Mouse (Mus musculus) leukemia stem cell, adult 10-12 weeks (primary cell): ENCODE data around the gene Dlx3. TPM values are rescaled to one million over a fixed set of nuclear protein-coding genes. Genes with fewer than 3 reads are reported as not detected.

ENCODE experiments used
- polyA plus RNA-seq: library from polyadenylated mRNA; stranded (reverse); fragments of >175 nt; gene quantifications from 2 replicates; pipeline ENCODE4 v1.2.3, GENCODE M21; 2012; ENCODE audit warnings: low replicate concordance

Dlx3 gene
- polyA plus RNA-seq = not detected in 2 replicates

DNA sequence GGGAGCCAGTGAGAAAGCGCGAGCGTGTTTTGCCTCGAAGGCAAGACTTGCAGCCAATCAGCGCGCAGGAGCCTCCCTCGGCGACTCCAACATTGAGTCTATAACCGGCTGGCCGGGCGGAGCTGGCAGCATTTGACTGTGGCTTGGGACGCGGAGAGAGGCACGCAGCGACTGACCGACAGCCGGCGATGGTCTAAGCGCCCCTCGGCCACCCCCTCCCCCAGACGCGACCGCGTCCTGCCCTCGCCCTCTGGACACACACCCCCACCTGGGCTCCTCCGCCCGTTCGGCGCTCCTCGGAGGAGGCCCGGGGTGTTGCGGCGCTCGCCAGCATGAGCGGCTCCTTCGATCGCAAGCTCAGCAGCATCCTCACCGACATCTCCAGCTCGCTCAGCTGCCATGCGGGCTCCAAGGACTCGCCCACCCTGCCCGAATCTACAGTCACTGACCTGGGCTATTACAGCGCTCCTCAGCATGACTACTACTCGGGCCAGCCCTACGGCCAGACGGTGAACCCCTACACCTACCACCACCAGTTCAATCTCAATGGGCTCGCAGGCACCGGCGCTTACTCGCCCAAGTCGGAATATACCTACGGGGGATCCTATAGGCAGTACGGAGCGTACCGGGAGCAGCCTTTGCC, at the start of gene Dlx3:
TSS of gene Dlx3 (plus strand) at position 130 of the 643 bp plus-strand sequence.

DNA sequence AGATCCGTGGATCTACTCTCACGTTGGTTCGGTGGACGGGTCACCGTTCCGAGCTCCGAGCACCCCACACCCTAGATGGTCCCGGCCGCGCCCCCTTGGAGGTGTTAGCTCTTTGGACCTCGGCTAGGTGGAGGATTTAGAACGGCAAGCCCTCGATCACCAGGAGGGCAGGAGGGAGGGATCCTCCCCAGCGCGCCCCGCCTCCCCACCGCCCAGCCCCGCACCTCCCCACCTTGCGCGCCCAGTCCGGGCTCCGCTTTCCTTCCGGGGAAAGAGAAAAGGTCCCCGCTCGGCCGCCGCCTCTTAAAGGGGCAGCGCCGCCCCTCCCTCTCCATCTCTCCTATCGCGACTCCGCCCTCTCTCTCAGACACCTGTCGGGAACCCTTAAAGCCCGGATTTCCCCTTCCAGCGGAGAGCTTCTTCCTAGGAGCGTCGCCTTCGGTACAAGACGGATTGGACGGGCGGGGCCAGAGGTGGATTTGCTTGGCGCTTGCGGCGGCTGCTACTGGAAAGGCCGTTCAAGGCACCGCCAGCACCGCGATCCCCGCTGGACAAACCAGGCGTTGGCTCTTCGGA, 43.3 kb upstream of the Dlx3 start, which contains the start of gene Itga3:
TSS of gene Itga3 (minus strand) at position 266 of the 576 bp plus-strand sequence.

DNA sequence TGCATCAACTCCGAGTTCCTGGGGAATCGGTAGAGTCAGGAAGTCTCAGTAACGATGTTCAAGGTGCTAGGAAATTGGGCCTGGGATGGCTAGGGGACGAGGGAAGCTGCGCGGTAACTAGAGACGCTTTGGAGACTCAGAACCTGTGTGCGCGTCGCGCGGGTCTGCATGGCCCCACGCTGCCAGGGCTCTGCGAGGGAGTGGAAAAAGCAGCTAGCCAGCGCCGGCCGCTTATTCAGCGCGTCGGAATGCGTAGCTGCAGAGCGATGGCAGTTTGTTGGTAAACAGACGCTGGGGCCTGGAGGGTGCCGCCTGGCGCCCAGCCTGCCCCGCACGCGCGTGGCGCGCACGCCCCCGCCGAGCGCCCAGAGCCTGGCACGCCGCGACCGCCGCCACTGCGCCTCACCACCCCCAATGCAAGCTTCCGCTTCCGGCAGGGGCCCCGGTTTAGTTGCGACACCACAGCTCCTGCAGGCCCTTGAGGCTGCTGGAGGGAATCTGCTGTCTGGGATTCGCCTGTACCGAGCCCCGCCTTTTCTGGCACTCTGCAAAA, 26.0 kb downstream of the Dlx3 start, which contains the start of gene Dlx4:
TSS of gene Dlx4 (minus strand) at position 413 of the 553 bp plus-strand sequence.

Other genes starting within 250 kb of the Dlx3 start
- gene Col1a1, start 183.9 kb upstream of the Dlx3 start, polyA plus RNA-seq = 2.9 and 4.8 TPM in 2 replicates
- not detected in 2 replicates for gene Hils1, start 152.5 kb upstream of the Dlx3 start, polyA plus RNA-seq
- gene Sgca, start 143.8 kb upstream of the Dlx3 start, polyA plus RNA-seq = not detected in 2 replicates
- 486 and 536 TPM in 2 replicates for gene Ppp1r9b, start 129.1 kb upstream of the Dlx3 start, polyA plus RNA-seq
- 609 and 778 TPM in 2 replicates for gene Samd14, start 110.2 kb upstream of the Dlx3 start, polyA plus RNA-seq
- gene Pdk2, start 78.8 kb upstream of the Dlx3 start, polyA plus RNA-seq = 6.0 and 7.6 TPM in 2 replicates
- gene Itga3, start 43.3 kb upstream of the Dlx3 start, polyA plus RNA-seq = 1.3 and 1.8 TPM in 2 replicates
- gene Dlx4, start 26.1 kb downstream of the Dlx3 start, polyA plus RNA-seq = 0.07 TPM in 1 of 2 replicates, not detected in the other
- 0.18 TPM in 1 of 2 replicates, not detected in the other for gene Tac4, start 141.4 kb downstream of the Dlx3 start, polyA plus RNA-seq
- 13.4 and 13.6 TPM in 2 replicates for gene Kat7, start 190.1 kb downstream of the Dlx3 start, polyA plus RNA-seq
- 359 and 506 TPM in 2 replicates for gene Fam117a, start 216.9 kb downstream of the Dlx3 start, polyA plus RNA-seq